Mouse (Mus musculus): ENCODE measurements around the gene Bach1. TPM values are rescaled to one million over a fixed set of nuclear protein-coding genes. Genes with fewer than 3 reads are reported as not detected.
A peak's percentile ranks its signal among the peaks of the same experiment; 100 is the strongest.

The Bach1 gene
- polyA plus RNA-seq, 1 experiment from 2014 or later: 13.1 TPM

DNA sequence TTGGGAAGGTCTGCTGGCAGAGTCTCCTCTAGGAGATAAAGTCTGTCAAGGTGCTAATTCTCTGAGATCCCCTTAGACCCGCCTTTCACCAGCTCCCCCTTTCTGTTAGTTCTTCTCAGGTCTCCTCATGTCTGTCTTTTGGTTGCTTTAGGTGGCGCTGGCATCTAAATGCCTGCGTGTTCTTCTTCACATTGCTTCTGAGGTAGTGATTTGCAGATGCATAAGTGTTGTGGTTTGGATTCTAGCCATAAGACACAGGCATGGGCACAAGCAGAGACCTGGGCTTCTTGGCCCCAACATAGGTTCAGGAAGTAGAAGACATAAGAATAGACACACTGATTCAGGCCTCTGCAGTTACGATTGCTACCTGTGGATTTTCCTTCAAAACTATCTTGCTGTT, 42.0 kb upstream of the Bach1 start:
- no peak overlapping the region for H3K9ac ChIP-seq (replicated peaks; ENCODE audit: low read depth)
- no peaks in the 10 kb centered on the region for H3K27me3 ChIP-seq (replicated peaks; ENCODE audit: insufficient read depth, low read length)
- ATAC-seq (no peak), DNase-seq (ENCODE audit: low spot score) (no peak)
- no peak overlapping the region for H3K4me2 ChIP-seq (replicated peaks; ENCODE audit: low read depth, low read length)
- H3K9me3 ChIP-seq (ENCODE audit: low read length): no peaks in the 10 kb centered on the region
- no peak overlapping the region for H3K4me3 ChIP-seq (ENCODE audit: low read depth, low read length)
- no peak overlapping the region for H3K27ac ChIP-seq (ENCODE audit: low read length)
- TF ChIP-seq EP300 (IDR thresholded peaks at IDR 0.05) (no peak), CTCF (IDR thresholded peaks at IDR 0.05) (no peak)
- no peaks in the 10 kb centered on the region for H3K36me3 ChIP-seq (ENCODE audit: insufficient read depth, low read length)
- 82% methylated on average over 4 of the region's 4 CpGs for WGBS
- no peaks in the 10 kb centered on the region; the same call in 1 of the 2 replicates for H3K4me1 ChIP-seq (ENCODE audit: insufficient read depth, low read depth, low read length)

DNA sequence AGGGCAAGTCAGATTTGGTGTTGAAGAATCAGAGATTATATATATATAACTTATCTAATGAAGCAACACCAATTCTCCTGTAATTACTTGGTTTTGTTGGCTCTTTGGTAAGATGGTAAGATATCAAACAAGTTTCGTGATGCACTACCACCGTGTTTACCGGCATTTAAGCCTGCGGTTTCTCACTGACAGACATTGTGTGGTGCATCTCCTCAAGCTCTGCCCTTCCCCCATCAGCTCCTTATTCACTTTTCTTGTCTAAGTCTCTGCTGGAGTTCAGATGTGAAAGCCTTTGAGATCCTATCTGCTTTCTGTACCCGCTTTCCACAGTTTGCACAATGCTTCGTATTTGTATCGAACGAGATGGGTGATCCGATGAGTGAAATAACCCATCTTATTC, 41.5 kb upstream of the Bach1 start:
- Histone ChIP-seq H3K27me3 (replicated peaks; ENCODE audit: insufficient read depth, low read length) (no peaks in the 10 kb centered on the region), H3K27ac (ENCODE audit: low read length) (no peak overlapping the region), H3K4me2 (replicated peaks; ENCODE audit: low read depth, low read length) (no peak overlapping the region), H3K4me1 (ENCODE audit: insufficient read depth, low read depth, low read length) (no peaks in the 10 kb centered on the region; the same call in 1 of the 2 replicates), H3K4me3 (ENCODE audit: low read depth, low read length) (no peak overlapping the region), H3K36me3 (ENCODE audit: insufficient read depth, low read length) (no peaks in the 10 kb centered on the region), H3K9ac (replicated peaks; ENCODE audit: low read depth) (no peak overlapping the region), H3K9me3 (ENCODE audit: low read length) (no peaks in the 10 kb centered on the region)
- ATAC-seq: no peak
- 95% methylated on average over 9 of the region's 9 CpGs for WGBS
- TF ChIP-seq CTCF (IDR thresholded peaks at IDR 0.05) (no peak), EP300 (IDR thresholded peaks at IDR 0.05) (no peak)
- no peak for DNase-seq (ENCODE audit: low spot score)

DNA sequence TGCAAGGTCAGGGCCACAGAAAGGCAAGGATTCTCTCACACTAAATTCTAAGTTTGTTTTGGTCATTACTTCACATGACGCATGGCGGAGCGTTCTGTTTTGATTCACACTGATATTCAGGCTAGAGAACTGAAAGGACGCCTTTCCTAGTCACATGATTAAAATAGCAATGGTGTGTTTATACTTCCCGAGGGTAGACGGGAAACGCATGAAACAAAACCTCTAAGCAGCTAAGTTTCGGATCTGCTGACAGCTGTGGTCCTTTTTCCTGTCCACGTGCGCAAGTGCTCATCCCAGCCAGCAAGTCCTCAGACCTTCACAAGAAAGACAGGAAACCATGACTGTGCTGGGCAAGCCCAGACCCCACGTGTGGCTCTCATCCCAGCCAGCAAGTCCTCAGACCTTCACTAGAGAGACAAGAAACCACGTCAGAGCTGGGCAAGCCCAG, 37.7 kb upstream of the Bach1 start:
- DNase-seq (ENCODE audit: low spot score): peak; percentile 83
- peak overlapping the region; percentile 19; the same call in 1 of the 2 replicates for H3K4me3 ChIP-seq (ENCODE audit: low read depth, low read length)

DNA sequence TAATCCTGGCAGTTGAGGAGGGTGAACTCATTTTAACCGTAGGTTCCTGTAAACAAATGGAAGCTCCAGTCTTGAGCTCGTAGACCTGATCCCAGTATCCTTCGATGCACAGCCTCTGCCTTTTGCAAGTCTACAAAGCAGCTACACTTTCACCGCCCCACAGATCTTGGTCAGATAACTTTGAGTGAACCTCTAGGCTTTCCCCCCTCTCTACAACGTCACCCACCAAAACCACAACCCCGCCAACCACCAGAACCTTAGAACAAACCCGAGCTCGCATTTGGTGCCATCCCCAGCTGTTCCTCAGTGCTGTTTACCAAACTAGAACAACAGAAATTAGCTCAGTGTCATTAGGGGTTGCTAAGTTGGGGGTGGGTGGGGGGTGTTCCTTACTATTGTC, 37.1 kb upstream of the Bach1 start:
- no peak overlapping the region for H3K9ac ChIP-seq (replicated peaks; ENCODE audit: low read depth)
- H3K4me2 ChIP-seq (replicated peaks; ENCODE audit: low read depth, low read length): peak overlapping the region; percentile 42
- H3K4me3 ChIP-seq (ENCODE audit: low read depth, low read length): no peak overlapping the region
- no peak for ATAC-seq
- no peak for TF ChIP-seq CTCF (IDR thresholded peaks at IDR 0.05)
- TF ChIP-seq EP300 (IDR thresholded peaks at IDR 0.05): no peak
- WGBS: 63% methylated on average over 8 of the region's 8 CpGs
- no peak for DNase-seq (ENCODE audit: low spot score)
- peaks cover 4% of the 10 kb centered on the region; the same call in 1 of the 2 replicates for H3K4me1 ChIP-seq (ENCODE audit: insufficient read depth, low read depth, low read length)
- H3K27me3 ChIP-seq (replicated peaks; ENCODE audit: insufficient read depth, low read length): no peaks in the 10 kb centered on the region
- H3K9me3 ChIP-seq (ENCODE audit: low read length): no peaks in the 10 kb centered on the region
- no peaks in the 10 kb centered on the region for H3K36me3 ChIP-seq (ENCODE audit: insufficient read depth, low read length)
- H3K27ac ChIP-seq (ENCODE audit: low read length): peak overlapping the region; percentile 73

More for the DNA sequence above, 37.7 kb upstream of the Bach1 start:
- H3K27me3 ChIP-seq (replicated peaks; ENCODE audit: insufficient read depth, low read length): no peaks in the 10 kb centered on the region
- no peaks in the 10 kb centered on the region for H3K9me3 ChIP-seq (ENCODE audit: low read length)
- TF ChIP-seq EP300 (IDR thresholded peaks at IDR 0.05) (peak; percentile 95), CTCF (IDR thresholded peaks at IDR 0.05) (no peak)
- H3K4me1 ChIP-seq (ENCODE audit: insufficient read depth, low read depth, low read length): peaks cover 4% of the 10 kb centered on the region; the same call in 1 of the 2 replicates
- H3K9ac ChIP-seq (replicated peaks; ENCODE audit: low read depth): no peak overlapping the region
- H3K4me2 ChIP-seq (replicated peaks; ENCODE audit: low read depth, low read length): peak overlapping the region; percentile 42
- 33% methylated on average over 12 of the region's 12 CpGs for WGBS
- H3K27ac ChIP-seq (ENCODE audit: low read length): peak overlapping the region; percentile 73
- no peaks in the 10 kb centered on the region for H3K36me3 ChIP-seq (ENCODE audit: insufficient read depth, low read length)
- ATAC-seq: peak; percentile 94

DNA sequence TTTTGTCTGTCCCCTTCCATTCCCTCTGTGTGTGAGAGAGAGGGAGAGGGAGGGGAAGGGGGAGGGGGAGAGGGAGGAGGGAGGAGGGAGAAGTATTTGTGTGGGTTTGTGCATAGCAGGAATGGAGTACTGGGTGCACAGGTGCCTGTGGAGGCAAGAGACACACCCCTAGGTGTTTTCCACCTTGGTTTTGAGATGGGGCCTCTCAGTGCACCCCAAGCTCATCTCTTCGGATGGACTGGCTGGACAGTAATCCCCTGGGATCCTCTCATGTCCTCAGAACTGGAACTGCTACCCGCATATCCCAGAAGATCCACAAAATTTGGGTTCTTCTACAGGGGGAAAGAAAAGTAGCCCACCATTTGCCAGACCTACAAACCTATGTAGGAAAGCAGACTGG, 36.2 kb upstream of the Bach1 start:
- 91% methylated on average over 2 of the region's 2 CpGs for WGBS
- no peaks in the 10 kb centered on the region for H3K27me3 ChIP-seq (replicated peaks; ENCODE audit: insufficient read depth, low read length)
- H3K36me3 ChIP-seq (ENCODE audit: insufficient read depth, low read length): no peaks in the 10 kb centered on the region
- H3K9me3 ChIP-seq (ENCODE audit: low read length): no peaks in the 10 kb centered on the region
- H3K4me1 ChIP-seq (ENCODE audit: insufficient read depth, low read depth, low read length): peaks cover 4% of the 10 kb centered on the region; the same call in 1 of the 2 replicates
- ATAC-seq: no peak
- TF ChIP-seq EP300 (IDR thresholded peaks at IDR 0.05) (no peak), CTCF (IDR thresholded peaks at IDR 0.05) (no peak)
- H3K4me2 ChIP-seq (replicated peaks; ENCODE audit: low read depth, low read length): no peak overlapping the region
- no peak for DNase-seq (ENCODE audit: low spot score)
- H3K4me3 ChIP-seq (ENCODE audit: low read depth, low read length): no peak overlapping the region
- no peak overlapping the region for H3K27ac ChIP-seq (ENCODE audit: low read length)
- no peak overlapping the region for H3K9ac ChIP-seq (replicated peaks; ENCODE audit: low read depth)

DNA sequence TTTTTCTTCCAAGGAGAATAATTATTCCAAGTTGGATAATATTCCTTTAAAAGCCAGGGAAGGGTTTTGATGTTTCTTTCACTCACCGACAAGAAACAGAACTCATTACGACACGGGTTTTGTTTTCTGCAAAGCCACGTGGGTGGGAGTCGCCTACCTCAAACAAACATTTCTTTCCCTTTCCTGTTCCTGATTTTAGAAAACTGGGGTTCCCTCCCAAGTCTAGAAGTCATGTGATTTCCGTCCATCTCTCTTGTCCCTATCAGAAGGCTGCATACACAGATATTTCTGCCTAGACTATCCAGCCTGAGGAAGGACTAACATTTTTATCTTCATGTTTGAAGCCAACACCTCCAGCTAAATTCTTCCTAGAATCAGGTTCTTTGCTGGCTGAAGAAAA, 34.9 kb upstream of the Bach1 start:
- no peaks in the 10 kb centered on the region for H3K27me3 ChIP-seq (replicated peaks; ENCODE audit: insufficient read depth, low read length)
- no peak overlapping the region for H3K4me3 ChIP-seq (ENCODE audit: low read depth, low read length)
- no peaks in the 10 kb centered on the region for H3K36me3 ChIP-seq (ENCODE audit: insufficient read depth, low read length)
- 41% methylated on average over 6 of the region's 6 CpGs for WGBS
- H3K4me1 ChIP-seq (ENCODE audit: insufficient read depth, low read depth, low read length): peaks cover 4% of the 10 kb centered on the region; the same call in 1 of the 2 replicates
- no peaks in the 10 kb centered on the region for H3K9me3 ChIP-seq (ENCODE audit: low read length)
- no peak overlapping the region for H3K4me2 ChIP-seq (replicated peaks; ENCODE audit: low read depth, low read length)
- DNase-seq (ENCODE audit: low spot score) (peak; percentile 74), ATAC-seq (peak; percentile 18; the same call in 1 of the 2 replicates)
- no peak overlapping the region for H3K27ac ChIP-seq (ENCODE audit: low read length)
- peak; percentile 93 for TF ChIP-seq EP300 (IDR thresholded peaks at IDR 0.05)
- TF ChIP-seq CTCF (IDR thresholded peaks at IDR 0.05): no peak
- H3K9ac ChIP-seq (replicated peaks; ENCODE audit: low read depth): no peak overlapping the region
